ENCODE assay signal across 7 mouse cellular contexts in the genomic region with DNA sequence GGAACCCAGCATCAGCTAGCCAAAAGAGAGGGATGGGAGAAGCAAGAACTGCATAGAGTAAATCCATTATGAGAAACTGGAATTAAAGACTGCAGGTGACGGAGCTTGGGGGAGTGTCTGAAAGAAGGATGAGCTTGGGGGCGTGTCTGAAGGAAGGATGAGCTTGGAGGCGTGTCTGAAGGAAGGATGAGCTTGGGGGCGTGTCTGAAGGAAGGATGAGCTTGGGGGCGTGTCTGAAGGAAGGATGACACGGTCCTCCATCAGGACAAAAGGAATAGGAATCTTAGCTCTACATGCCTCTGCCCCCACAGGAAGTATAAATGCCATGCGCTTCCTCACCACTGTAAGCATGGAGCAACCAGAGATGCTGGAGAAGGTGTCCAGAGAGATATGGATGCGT. TPM values are rescaled to one million over a fixed set of nuclear protein-coding genes. Genes with fewer than 3 reads are reported as not detected.
DNase-seq lines count a peak whose midpoint lies in the region; ATAC-seq and TF ChIP-seq lines count a peak whose summit lies in the region.

No protein-coding gene starts in this region.

- dilution Hi-C loops in CH12.LX (cut with MboI; ENCODE audit: extremely low pct_ligation_motif_present, extremely low pct_unique_long_range_greater_than_20kb, low sequenced_read_pairs) = no loop called here

- no peak for TF ChIP-seq EP300 in CH12.LX (IDR thresholded peaks at IDR 0.05; ENCODE audit: low read length)

- no peaks in the 10 kb centered on the region for H3K9me3 ChIP-seq in CH12.LX (replicated peaks; ENCODE audit: low read length)
- no peaks in the 10 kb centered on the region for H3K9me3 ChIP-seq in intestine, embryonic 14.5 days (ENCODE audit: control insufficient read depth, low read length)
- no peaks in the 10 kb centered on the region for H3K9me3 ChIP-seq in lung, embryonic 15.5 days

- ATAC-seq in intestine, embryonic 14.5 days (replicated peaks; ENCODE audit: low FRiP score, low TSS enrichment, low read depth) = no peak; the same call in 1 of the 2 replicates
- no peak for ATAC-seq in lung, embryonic 15.5 days (ENCODE audit: borderline replicate concordance, extremely low read depth, low FRiP score, low TSS enrichment)

- in situ Hi-C loops in CH12.LX (cut with MboI; ENCODE audit: low pct_ligation_motif_present, low pct_unique_long_range_greater_than_20kb, low sequenced_read_pairs) = loop anchor here (25.0 kb wide), 1 partner anchor 340 kb away; a partner anchor contains a TSS

- no peak overlapping the region for H3K27ac ChIP-seq in CH12.LX (ENCODE audit: insufficient read depth, low read depth)
- no peak overlapping the region for H3K27ac ChIP-seq in intestine, embryonic 14.5 days (ENCODE audit: low read depth)
- no peak overlapping the region for H3K27ac ChIP-seq in lung, embryonic 15.5 days

- DNase-seq in CH12.LX (ENCODE audit: extremely low read depth) (peak; percentile 7), R1 (ENCODE audit: low read depth, low spot score) (peak; percentile 77)
- DNase-seq in intestine, embryonic 14.5 days (ENCODE audit: low spot score) = no peak
- no peak for DNase-seq in T-cell, adult 2 months (ENCODE audit: low spot score)
- no peak for DNase-seq in heart, adult 8-10 months (ENCODE audit: low spot score)
- DNase-seq in heart, postnatal 14 days = no peak

- intact Hi-C loops in heart, postnatal 14 days (cut with DNase I) = no loop called here

- no peak overlapping the region for H3K4me2 ChIP-seq in CH12.LX (ENCODE audit: insufficient read depth, low read depth, poor library complexity, severe bottlenecking)
- peak overlapping the region; percentile 34 for H3K4me2 ChIP-seq in intestine, embryonic 14.5 days (ENCODE audit: low read length)
- H3K4me2 ChIP-seq in lung, embryonic 15.5 days = peak overlapping the region; percentile 70

- H3K4me3 ChIP-seq in CH12.LX (replicated peaks in 1 of 3; ENCODE audit: low read depth in 2 of 3, low read length in 2 of 3, poor library complexity in 1 of 3) = no peak overlapping the region
- H3K4me3 ChIP-seq in intestine, embryonic 14.5 days (ENCODE audit: low read depth, low read length) = peak overlapping the region; percentile 20
- H3K4me3 ChIP-seq in lung, embryonic 15.5 days = no peak overlapping the region

- no peak for TF ChIP-seq RAD21 in CH12.LX (IDR thresholded peaks at IDR 0.05; ENCODE audit: low read depth, low read length)

- no peak for TF ChIP-seq POLR2A in CH12.LX (IDR thresholded peaks at IDR 0.05; ENCODE audit: low read depth, low read length)

- no peak for TF ChIP-seq CTCF in CH12.LX (conservative IDR thresholded peaks at IDR 0.05 in 1 of 2, IDR thresholded peaks at IDR 0.05 in 1 of 2; ENCODE audit: low read depth in 2 of 2, low read length in 2 of 2)

- H3K9ac ChIP-seq in CH12.LX (ENCODE audit: insufficient read depth, low read depth) = no peak overlapping the region
- H3K9ac ChIP-seq in intestine, embryonic 14.5 days (ENCODE audit: low read length) = 0 out of 2 replicates have a peak overlapping the region, but pooled peaks have one; percentile 27
- no peak overlapping the region for H3K9ac ChIP-seq in lung, embryonic 15.5 days

- WGBS in intestine, embryonic 14.5 days = 15% methylated on average over 8 of the region's 8 CpGs
- 13% methylated on average over 8 of the region's 8 CpGs for WGBS in lung, embryonic 15.5 days

- H3K79me2 ChIP-seq in CH12.LX (replicated peaks; ENCODE audit: control insufficient read depth, extremely low read depth, insufficient read depth, poor library complexity, severe bottlenecking) = no peaks in the 10 kb centered on the region

- H3K36me3 ChIP-seq in CH12.LX (replicated peaks in 1 of 2; ENCODE audit: control insufficient read depth in 1 of 2, insufficient read depth in 1 of 2, low read length in 1 of 2) = no peaks in the 10 kb centered on the region
- H3K36me3 ChIP-seq in intestine, embryonic 14.5 days (ENCODE audit: control insufficient read depth, insufficient read depth, low read length) = no peaks in the 10 kb centered on the region
- H3K36me3 ChIP-seq in lung, embryonic 15.5 days = no peaks in the 10 kb centered on the region

- no peaks in the 10 kb centered on the region for H3K27me3 ChIP-seq in CH12.LX (replicated peaks)
- no peaks in the 10 kb centered on the region for H3K27me3 ChIP-seq in intestine, embryonic 14.5 days (replicated peaks; ENCODE audit: control insufficient read depth, insufficient read depth, low read length)
- H3K27me3 ChIP-seq in lung, embryonic 15.5 days = no peaks in the 10 kb centered on the region

- no peaks in the 10 kb centered on the region for H3K4me1 ChIP-seq in CH12.LX (ENCODE audit: control insufficient read depth in 1 of 2, insufficient read depth in 2 of 2)
- H3K4me1 ChIP-seq in intestine, embryonic 14.5 days (replicated peaks; ENCODE audit: control insufficient read depth, insufficient read depth, low read length) = peaks cover 3% of the 10 kb centered on the region; the same call in 1 of the 2 replicates
- 0 out of 2 replicates have a peak, but pooled peaks cover 7% of the 10 kb centered on the region for H3K4me1 ChIP-seq in lung, embryonic 15.5 days

TF ChIP-seq in CH12.LX, 34 proteins besides CTCF, POLR2A, EP300 and RAD21:
- TF ChIP-seq GABPA (IDR thresholded peaks at IDR 0.05; ENCODE audit: insufficient replicate concordance, low read depth, low read length) (no peak), MYC (IDR thresholded peaks at IDR 0.05; ENCODE audit: low read depth, low read length) (no peak), UBTF (IDR thresholded peaks at IDR 0.05; ENCODE audit: low read depth, low read length) (no peak), ZC3H11A (IDR thresholded peaks at IDR 0.05; ENCODE audit: low read depth, low read length) (no peak), SMC3 (IDR thresholded peaks at IDR 0.05; ENCODE audit: low read depth, low read length) (no peak), ZMIZ1 (IDR thresholded peaks at IDR 0.05; ENCODE audit: low read depth, low read length) (no peak), MEF2A (IDR thresholded peaks at IDR 0.05; ENCODE audit: borderline replicate concordance, low read depth, low read length) (no peak), MAFK (IDR thresholded peaks at IDR 0.05; ENCODE audit: insufficient replicate concordance, low read length) (no peak), CHD2 (IDR thresholded peaks at IDR 0.05; ENCODE audit: low read length) (no peak), USF1 (IDR thresholded peaks at IDR 0.05; ENCODE audit: low read depth, low read length) (no peak), USF2 (conservative IDR thresholded peaks at IDR 0.05; ENCODE audit: low read depth, low read length) (no peak), MAX (IDR thresholded peaks at IDR 0.05; ENCODE audit: low read length) (no peak), ETS1 (conservative IDR thresholded peaks at IDR 0.05; ENCODE audit: low read depth, low read length) (no peak), HCFC1 (IDR thresholded peaks at IDR 0.05; ENCODE audit: low read depth, low read length) (no peak), MAZ (IDR thresholded peaks at IDR 0.05; ENCODE audit: low read depth, low read length) (no peak), POLR2AphosphoS2 (IDR thresholded peaks at IDR 0.05; ENCODE audit: low read depth, low read length) (no peak), TBP (conservative IDR thresholded peaks at IDR 0.05; ENCODE audit: low read depth, low read length) (no peak), PAX5 (IDR thresholded peaks at IDR 0.05; ENCODE audit: low read length) (no peak)

RNA-seq across cellular contexts. Expression of a gene that starts 1.4 kb away (rescaled TPM):
- total RNA-seq in CH12.LX (2012; rRNA removed) (0.71 and 0.85 TPM in 2 replicates), CH12.LX (2014; rRNA removed) (0.55 and 1.0 TPM in 2 replicates)
- 0.44 and 0.59 TPM in 2 replicates for polyA plus RNA-seq in CH12.LX (2012; ENCODE audit: insufficient read length, low read depth)
- polyA plus RNA-seq in intestine, embryonic 14.5 days (2014; fragmentation: Nextera tagmentation; extraction: Ambion mirVana) = 22.1 and 29.0 TPM in 2 replicates
- polyA plus RNA-seq in lung, embryonic 15.5 days (2015; fragmentation: Nextera tagmentation; extraction: Ambion mirVana) = 43.6 and 46.2 TPM in 2 replicates
- total RNA-seq in heart, adult 8-10 months (2022) = 100 to 1,000 TPM; 139 to 181 (median 156) TPM
- 10 to 100 TPM; 47.1 to 50.2 TPM for total RNA-seq in heart, postnatal 14 days (2021)

RNA-seq across cellular contexts. Expression of a gene that starts 14.6 kb away (rescaled TPM):
- total RNA-seq in CH12.LX (2012; rRNA removed) (not detected in 2 replicates), CH12.LX (2014; rRNA removed) (not detected in 2 replicates)
- 0.20 TPM in 1 of 2 replicates, not detected in the other for polyA plus RNA-seq in CH12.LX (2012; ENCODE audit: insufficient read length, low read depth)
- polyA plus RNA-seq in intestine, embryonic 14.5 days (2014; fragmentation: Nextera tagmentation; extraction: Ambion mirVana) = 1.3 and 2.8 TPM in 2 replicates
- 3.6 and 4.1 TPM in 2 replicates for polyA plus RNA-seq in lung, embryonic 15.5 days (2015; fragmentation: Nextera tagmentation; extraction: Ambion mirVana)
- under 1 TPM in 2 of 4 experiments, not detected in 2; 0.30 to 0.62 TPM for total RNA-seq in heart, adult 8-10 months (2022)
- total RNA-seq in heart, postnatal 14 days (2021) = not detected

RNA-seq across cellular contexts. Expression of a gene that starts 17.6 kb away (rescaled TPM):
- 22.6 and 24.7 TPM in 2 replicates for total RNA-seq in CH12.LX (2012; rRNA removed)
- total RNA-seq in CH12.LX (2014; rRNA removed) = 42.8 and 47.8 TPM in 2 replicates
- 29.0 and 31.6 TPM in 2 replicates for polyA plus RNA-seq in CH12.LX (2012; ENCODE audit: insufficient read length, low read depth)
- 53.0 and 59.5 TPM in 2 replicates for polyA plus RNA-seq in intestine, embryonic 14.5 days (2014; fragmentation: Nextera tagmentation; extraction: Ambion mirVana)
- polyA plus RNA-seq in lung, embryonic 15.5 days (2015; fragmentation: Nextera tagmentation; extraction: Ambion mirVana) = 73.4 and 73.5 TPM in 2 replicates
- 1 to 10 TPM; 6.3 to 9.6 (median 7.5) TPM for total RNA-seq in heart, adult 8-10 months (2022)
- total RNA-seq in heart, postnatal 14 days (2021) = 10 to 100 TPM; 16.5 to 17.4 TPM

RNA-seq across cellular contexts. Expression of a gene that starts 32.0 kb away (rescaled TPM):
- not detected in 2 replicates for total RNA-seq in CH12.LX (2012; rRNA removed)
- not detected in 2 replicates for total RNA-seq in CH12.LX (2014; rRNA removed)
- not detected in 2 replicates for polyA plus RNA-seq in CH12.LX (2012; ENCODE audit: insufficient read length, low read depth)
- not detected in 2 replicates for polyA plus RNA-seq in intestine, embryonic 14.5 days (2014; fragmentation: Nextera tagmentation; extraction: Ambion mirVana)
- polyA plus RNA-seq in lung, embryonic 15.5 days (2015; fragmentation: Nextera tagmentation; extraction: Ambion mirVana) = not detected in 2 replicates
- not detected for total RNA-seq in heart, adult 8-10 months (2022)
- not detected for total RNA-seq in heart, postnatal 14 days (2021)

RNA-seq across cellular contexts. Expression of a gene that starts 39.3 kb away (rescaled TPM):
- 0.04 TPM in 2 replicates for total RNA-seq in CH12.LX (2012; rRNA removed)
- 0.08 and 0.18 TPM in 2 replicates for total RNA-seq in CH12.LX (2014; rRNA removed)
- 0.26 and 0.50 TPM in 2 replicates for polyA plus RNA-seq in CH12.LX (2012; ENCODE audit: insufficient read length, low read depth)
- 0.12 and 0.22 TPM in 2 replicates for polyA plus RNA-seq in intestine, embryonic 14.5 days (2014; fragmentation: Nextera tagmentation; extraction: Ambion mirVana)
- polyA plus RNA-seq in lung, embryonic 15.5 days (2015; fragmentation: Nextera tagmentation; extraction: Ambion mirVana) = 0.14 and 0.24 TPM in 2 replicates
- total RNA-seq in heart, adult 8-10 months (2022) = 10 to 100 TPM in 1 of 4 experiments, 1 to 10 TPM in 3; 4.6 to 10.8 (median 7.5) TPM
- total RNA-seq in heart, postnatal 14 days (2021) = 1 to 10 TPM; 1.4 to 3.7 TPM

Comparison
In these comparisons a context has a peak if more than half of its experiments do, and no peak if none do; other contexts are left out.
1. DNase-seq: peak in CH12.LX (single experiment) and R1 (single experiment); none in intestine, embryonic 14.5 days (single experiment), T-cell, adult 2 months (single experiment), heart, adult 8-10 months (single experiment) and heart, postnatal 14 days (0 of 2).
2. RNA of a gene that starts 1.4 kb away (total RNA-seq): 139 to 181 TPM in heart, adult 8-10 months and 47.1 to 50.2 TPM in heart, postnatal 14 days; 0.55 to 1.0 TPM in CH12.LX; every median in the first group is over 10 times any median in the second.